Mouse (Mus musculus): ENCODE measurements at regions not wholly inside any gene's neighbourhood (a gene's known extent, or its start where the extent isn't known, plus 50 kb on each side); places are given as distances from the start of the nearest gene placed in this dataset.

- ATAC-seq (ENCODE audit: insufficient number of reproducible peaks, insufficient read depth, low FRiP score, low read depth) = no peak
- Histone ChIP-seq H3K27ac (replicated peaks in 1 of 2; ENCODE audit: control insufficient read depth in 1 of 2, insufficient read depth in 1 of 2, low read depth in 2 of 2, low read length in 2 of 2) (no peak overlapping the region), H3K4me2 (ENCODE audit: low read length) (no peak overlapping the region), H3K9ac (ENCODE audit: low read length) (no peak overlapping the region), H3K4me1 (ENCODE audit: control insufficient read depth in 2 of 2, insufficient read depth in 2 of 2, low read length in 2 of 2) (no peaks in the 10 kb centered on the region), H3K27me3 (ENCODE audit: control insufficient read depth, insufficient read depth, low read length) (no peaks in the 10 kb centered on the region), H3K9me3 (ENCODE audit: control insufficient read depth, low read length) (no peaks in the 10 kb centered on the region), H3K36me3 (ENCODE audit: control insufficient read depth, insufficient read depth, low read length) (no peaks in the 10 kb centered on the region), H3K4me3 (ENCODE audit: control insufficient read depth in 1 of 2, insufficient read depth in 1 of 2, low read depth in 1 of 2, low read length in 2 of 2) (no peak overlapping the region)
- 87% methylated on average over 6 of the region's 6 CpGs for WGBS
Observed at GRCm38 (mm10) chr3:143238546-143238945, 356.7 kb upstream of the Pkn2 start.

DNA sequence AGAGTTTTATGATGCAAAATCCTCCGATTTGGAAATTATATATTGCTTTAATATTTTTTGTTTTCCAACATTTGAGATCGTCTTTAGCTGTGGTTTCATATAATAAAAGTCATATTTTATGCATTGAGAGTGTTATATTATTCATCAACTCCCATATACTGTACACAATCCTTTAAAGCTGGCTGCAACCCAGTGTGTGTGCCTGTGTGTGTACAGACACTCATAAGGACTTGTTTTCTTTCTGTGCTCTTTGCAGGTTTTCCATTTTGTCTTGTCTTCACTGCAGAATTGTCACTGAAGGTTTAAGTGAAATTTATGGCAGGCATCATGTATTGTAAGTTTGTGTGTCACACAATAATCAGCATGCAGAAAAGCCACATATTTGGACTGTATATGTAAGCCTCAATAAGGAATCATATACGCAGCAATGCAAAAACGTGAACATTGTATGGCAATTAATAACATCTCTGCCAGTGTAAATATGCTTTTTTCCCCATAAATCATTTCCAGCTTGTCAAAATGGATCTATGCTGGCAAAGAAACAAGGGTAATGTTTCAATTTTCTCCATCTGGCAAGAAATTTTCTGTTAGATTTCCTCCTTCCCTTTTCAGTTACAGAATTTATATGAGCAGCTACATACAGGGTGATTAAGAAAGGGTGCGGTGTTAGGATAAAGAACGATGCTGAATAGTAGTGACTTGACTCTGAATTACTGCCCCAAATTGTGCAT lies 342.4 kb upstream of the Pkn2 start:
- H3K4me1 ChIP-seq (ENCODE audit: control insufficient read depth in 2 of 2, insufficient read depth in 2 of 2, low read length in 2 of 2) = no peaks in the 10 kb centered on the region
- no peak for ATAC-seq (ENCODE audit: insufficient number of reproducible peaks, insufficient read depth, low FRiP score, low read depth)
- no peak overlapping the region for H3K4me3 ChIP-seq (ENCODE audit: control insufficient read depth in 1 of 2, insufficient read depth in 1 of 2, low read depth in 1 of 2, low read length in 2 of 2)
- 78% methylated on average over 6 of the region's 6 CpGs for WGBS
- H3K9ac ChIP-seq (ENCODE audit: low read length) = no peak overlapping the region
- no peak overlapping the region for H3K27ac ChIP-seq (replicated peaks in 1 of 2; ENCODE audit: control insufficient read depth in 1 of 2, insufficient read depth in 1 of 2, low read depth in 2 of 2, low read length in 2 of 2)
- H3K4me2 ChIP-seq (ENCODE audit: low read length) = no peak overlapping the region
- H3K9me3 ChIP-seq (ENCODE audit: control insufficient read depth, low read length) = no peaks in the 10 kb centered on the region
- no peaks in the 10 kb centered on the region for H3K27me3 ChIP-seq (ENCODE audit: control insufficient read depth, insufficient read depth, low read length)
- no peaks in the 10 kb centered on the region for H3K36me3 ChIP-seq (ENCODE audit: control insufficient read depth, insufficient read depth, low read length)

GRCm38 (mm10) chr3:143193263-143193970 lies 311.6 kb upstream of the Pkn2 start:
- Histone ChIP-seq H3K36me3 (ENCODE audit: control insufficient read depth, insufficient read depth, low read length) (no peaks in the 10 kb centered on the region), H3K4me3 (ENCODE audit: control insufficient read depth in 1 of 2, insufficient read depth in 1 of 2, low read depth in 1 of 2, low read length in 2 of 2) (no peak overlapping the region), H3K4me2 (ENCODE audit: low read length) (no peak overlapping the region), H3K9me3 (ENCODE audit: control insufficient read depth, low read length) (no peaks in the 10 kb centered on the region), H3K27ac (replicated peaks in 1 of 2; ENCODE audit: control insufficient read depth in 1 of 2, insufficient read depth in 1 of 2, low read depth in 2 of 2, low read length in 2 of 2) (no peak overlapping the region), H3K27me3 (ENCODE audit: control insufficient read depth, insufficient read depth, low read length) (no peaks in the 10 kb centered on the region), H3K9ac (ENCODE audit: low read length) (no peak overlapping the region), H3K4me1 (ENCODE audit: control insufficient read depth in 2 of 2, insufficient read depth in 2 of 2, low read length in 2 of 2) (no peaks in the 10 kb centered on the region; a peak in 1 of 4 replicates)
- WGBS = 80% methylated on average over 6 of the region's 6 CpGs
- no peak for ATAC-seq (ENCODE audit: insufficient number of reproducible peaks, insufficient read depth, low FRiP score, low read depth)

DNA sequence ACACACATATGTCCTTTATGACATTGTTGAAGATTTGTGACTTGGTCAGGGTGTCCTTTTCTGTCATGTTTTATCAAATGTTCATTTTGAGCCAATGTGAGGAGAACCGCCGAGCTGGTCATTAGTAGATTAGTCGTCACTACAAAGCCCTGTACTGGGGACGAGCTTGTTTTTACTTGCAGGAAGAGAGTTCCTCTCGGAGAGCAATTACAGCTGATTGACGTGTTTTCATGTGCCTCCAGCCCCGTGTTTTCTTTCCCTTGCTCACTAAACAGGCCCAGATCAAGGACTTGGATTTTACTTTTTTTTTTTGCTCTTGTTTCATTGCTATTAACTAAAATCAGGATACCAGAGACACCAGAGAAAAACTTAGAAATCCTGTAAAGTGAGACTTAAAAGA lies 307.1 kb upstream of the Pkn2 start:
- Histone ChIP-seq H3K4me2 (ENCODE audit: low read length) (no peak overlapping the region), H3K27me3 (ENCODE audit: control insufficient read depth, insufficient read depth, low read length) (no peaks in the 10 kb centered on the region), H3K36me3 (ENCODE audit: control insufficient read depth, insufficient read depth, low read length) (no peaks in the 10 kb centered on the region), H3K4me1 (ENCODE audit: control insufficient read depth in 2 of 2, insufficient read depth in 2 of 2, low read length in 2 of 2) (no peaks in the 10 kb centered on the region; a peak in 1 of 4 replicates), H3K9ac (ENCODE audit: low read length) (no peak overlapping the region), H3K27ac (replicated peaks in 1 of 2; ENCODE audit: control insufficient read depth in 1 of 2, insufficient read depth in 1 of 2, low read depth in 2 of 2, low read length in 2 of 2) (no peak overlapping the region), H3K4me3 (ENCODE audit: control insufficient read depth in 1 of 2, insufficient read depth in 1 of 2, low read depth in 1 of 2, low read length in 2 of 2) (no peak overlapping the region), H3K9me3 (ENCODE audit: control insufficient read depth, low read length) (no peaks in the 10 kb centered on the region)
- WGBS = 18% methylated on average over 7 of the region's 7 CpGs
- ATAC-seq (ENCODE audit: insufficient number of reproducible peaks, insufficient read depth, low FRiP score, low read depth) = no peak

GRCm38 (mm10) chr3:143173971-143174370 lies 292.2 kb upstream of the Pkn2 start:
- H3K4me2 ChIP-seq (ENCODE audit: low read length) = no peak overlapping the region
- H3K9me3 ChIP-seq (ENCODE audit: control insufficient read depth, low read length) = no peaks in the 10 kb centered on the region
- no peak overlapping the region for H3K4me3 ChIP-seq (ENCODE audit: control insufficient read depth in 1 of 2, insufficient read depth in 1 of 2, low read depth in 1 of 2, low read length in 2 of 2)
- no peak for ATAC-seq (ENCODE audit: insufficient number of reproducible peaks, insufficient read depth, low FRiP score, low read depth)
- no peak overlapping the region for H3K9ac ChIP-seq (ENCODE audit: low read length)
- no peaks in the 10 kb centered on the region for H3K27me3 ChIP-seq (ENCODE audit: control insufficient read depth, insufficient read depth, low read length)
- H3K4me1 ChIP-seq (ENCODE audit: control insufficient read depth in 2 of 2, insufficient read depth in 2 of 2, low read length in 2 of 2) = no peaks in the 10 kb centered on the region
- no peak overlapping the region for H3K27ac ChIP-seq (replicated peaks in 1 of 2; ENCODE audit: control insufficient read depth in 1 of 2, insufficient read depth in 1 of 2, low read depth in 2 of 2, low read length in 2 of 2)
- H3K36me3 ChIP-seq (ENCODE audit: control insufficient read depth, insufficient read depth, low read length) = no peaks in the 10 kb centered on the region
- 85% methylated on average over 4 of the region's 4 CpGs for WGBS

- no peak for ATAC-seq (ENCODE audit: insufficient number of reproducible peaks, insufficient read depth, low FRiP score, low read depth)
- 83% methylated on average over 1 of the region's 1 CpGs for WGBS
Observed at GRCm38 (mm10) chr3:143162444-143162843, 280.6 kb upstream of the Pkn2 start.

DNA sequence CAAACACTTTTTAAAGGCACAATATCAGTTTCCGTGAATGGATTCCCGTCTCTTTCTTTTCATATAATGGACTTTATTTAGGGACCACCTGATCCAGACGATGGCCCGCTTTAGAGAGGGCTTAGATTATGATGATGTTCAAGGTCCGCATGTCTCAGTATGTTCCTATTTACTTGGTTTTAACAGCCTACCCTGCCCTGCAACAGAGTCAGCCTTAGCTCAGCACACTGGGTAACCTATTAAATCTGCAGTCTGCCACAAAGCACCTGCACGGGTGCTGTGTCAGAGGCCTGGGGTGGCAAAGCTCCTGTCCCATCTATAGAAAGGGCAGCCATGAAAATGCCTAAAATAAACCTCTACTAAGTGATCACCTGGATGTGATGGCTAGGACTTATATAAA lies 280.2 kb upstream of the Pkn2 start:
- no peaks in the 10 kb centered on the region for H3K36me3 ChIP-seq (ENCODE audit: control insufficient read depth, insufficient read depth, low read length)
- no peak overlapping the region for H3K27ac ChIP-seq (replicated peaks in 1 of 2; ENCODE audit: control insufficient read depth in 1 of 2, insufficient read depth in 1 of 2, low read depth in 2 of 2, low read length in 2 of 2)
- H3K4me2 ChIP-seq (ENCODE audit: low read length) = no peak overlapping the region
- no peak overlapping the region for H3K9ac ChIP-seq (ENCODE audit: low read length)
- no peaks in the 10 kb centered on the region for H3K27me3 ChIP-seq (ENCODE audit: control insufficient read depth, insufficient read depth, low read length)
- no peak overlapping the region for H3K4me3 ChIP-seq (ENCODE audit: control insufficient read depth in 1 of 2, insufficient read depth in 1 of 2, low read depth in 1 of 2, low read length in 2 of 2)
- H3K4me1 ChIP-seq (ENCODE audit: control insufficient read depth in 2 of 2, insufficient read depth in 2 of 2, low read length in 2 of 2) = no peaks in the 10 kb centered on the region
- ATAC-seq (ENCODE audit: insufficient number of reproducible peaks, insufficient read depth, low FRiP score, low read depth) = no peak
- WGBS = 91% methylated on average over 6 of the region's 6 CpGs
- no peaks in the 10 kb centered on the region for H3K9me3 ChIP-seq (ENCODE audit: control insufficient read depth, low read length)

More at GRCm38 (mm10) chr3:143162444-143162843, 280.6 kb upstream of the Pkn2 start:
- Histone ChIP-seq H3K9me3 (ENCODE audit: control insufficient read depth, low read length) (no peaks in the 10 kb centered on the region), H3K4me2 (ENCODE audit: low read length) (no peak overlapping the region), H3K4me3 (ENCODE audit: control insufficient read depth in 1 of 2, insufficient read depth in 1 of 2, low read depth in 1 of 2, low read length in 2 of 2) (no peak overlapping the region), H3K9ac (ENCODE audit: low read length) (no peak overlapping the region), H3K27ac (replicated peaks in 1 of 2; ENCODE audit: control insufficient read depth in 1 of 2, insufficient read depth in 1 of 2, low read depth in 2 of 2, low read length in 2 of 2) (no peak overlapping the region), H3K4me1 (ENCODE audit: control insufficient read depth in 2 of 2, insufficient read depth in 2 of 2, low read length in 2 of 2) (no peaks in the 10 kb centered on the region), H3K36me3 (ENCODE audit: control insufficient read depth, insufficient read depth, low read length) (no peaks in the 10 kb centered on the region), H3K27me3 (ENCODE audit: control insufficient read depth, insufficient read depth, low read length) (no peaks in the 10 kb centered on the region)

Data from heart, embryonic 14.5 days (tissue).